Mouse (Mus musculus) cerebellum, postnatal 36 days (tissue): ENCODE results near the gene Slc16a1.
"Not testable (repeated sequence)": the region's sequence is repeated elsewhere in the genome, so short reads cannot be mapped to it uniquely, and the experiment has no call there.

ENCODE experiments used
- DNase-seq, 2 experiments: peaks; one replicate each; pipeline ENCODE4 v3.0.0; 2021 to 2022; ENCODE audit warnings: mixed read lengths in 2 of 2

Slc16a1 gene

DNA sequence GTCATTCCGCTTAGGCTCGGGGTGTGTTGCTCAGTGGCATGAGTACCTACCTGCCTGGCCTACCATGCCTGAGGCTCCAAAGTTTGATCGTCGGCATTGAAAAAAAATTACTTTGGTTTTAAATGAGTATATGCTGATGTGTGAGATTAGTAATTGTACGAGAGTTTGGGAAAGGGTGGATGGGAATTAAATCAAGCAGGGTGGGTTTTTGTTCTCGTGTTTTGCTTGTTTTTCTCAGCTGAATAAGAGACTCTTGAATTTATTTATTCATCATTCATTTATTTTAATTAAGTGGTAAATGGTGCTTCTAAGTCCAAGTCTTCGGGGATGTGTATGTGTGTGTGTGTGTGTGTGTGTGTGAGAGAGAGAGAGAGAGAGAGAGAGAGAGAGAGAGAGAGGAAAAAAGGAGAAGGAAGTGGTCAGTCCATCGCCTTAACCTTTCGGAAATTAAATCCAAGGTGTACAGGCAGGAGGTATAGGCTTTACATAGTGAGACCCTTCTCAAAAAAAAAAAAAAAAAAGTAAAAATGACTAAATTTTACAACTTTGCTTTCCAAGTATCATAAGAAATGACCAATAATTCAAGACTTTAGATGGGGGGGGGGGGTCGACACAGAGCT lies 1.4 kb downstream of the Slc16a1 start:
- no peak for DNase-seq

DNA sequence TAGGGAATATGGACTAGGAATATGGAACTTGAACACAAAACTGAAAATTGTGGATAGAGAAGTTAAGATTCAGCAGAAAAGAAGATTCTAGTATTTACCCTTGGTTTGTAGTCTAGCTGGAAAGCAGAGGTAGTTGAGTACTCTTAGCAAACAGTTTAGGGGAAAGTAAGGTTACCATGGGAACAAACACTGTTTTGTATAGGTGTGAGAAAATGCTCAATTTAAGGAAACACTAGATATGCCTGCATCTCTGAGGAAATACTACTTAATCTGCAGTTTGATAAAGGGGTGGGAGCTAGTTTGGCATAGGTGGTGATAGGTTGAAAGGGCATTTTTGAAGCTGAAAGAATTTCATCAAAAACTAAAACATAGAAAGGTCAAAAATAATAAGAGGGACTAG lies 2.4 kb downstream of the Slc16a1 start:
- no peak for DNase-seq

DNA sequence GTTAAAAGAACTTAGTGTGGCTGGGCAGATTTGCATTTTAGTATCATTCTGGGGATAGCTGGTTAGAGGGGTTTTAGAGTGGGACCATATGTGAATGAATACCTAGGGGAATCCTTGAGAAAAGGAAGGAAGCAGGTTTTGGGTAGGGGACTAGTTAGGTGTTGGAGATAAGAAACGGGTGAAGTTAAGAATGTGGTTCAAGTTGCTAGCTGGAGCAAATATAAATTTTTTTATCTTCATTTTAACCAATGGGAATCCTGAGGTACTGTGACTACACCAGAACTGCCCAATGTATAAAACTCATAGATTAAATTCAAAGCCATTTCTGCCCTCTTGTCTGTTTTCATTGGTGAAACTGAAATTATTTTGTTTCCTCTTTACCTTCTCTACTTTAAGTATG lies 2.8 kb downstream of the Slc16a1 start:
- no peak for DNase-seq

DNA sequence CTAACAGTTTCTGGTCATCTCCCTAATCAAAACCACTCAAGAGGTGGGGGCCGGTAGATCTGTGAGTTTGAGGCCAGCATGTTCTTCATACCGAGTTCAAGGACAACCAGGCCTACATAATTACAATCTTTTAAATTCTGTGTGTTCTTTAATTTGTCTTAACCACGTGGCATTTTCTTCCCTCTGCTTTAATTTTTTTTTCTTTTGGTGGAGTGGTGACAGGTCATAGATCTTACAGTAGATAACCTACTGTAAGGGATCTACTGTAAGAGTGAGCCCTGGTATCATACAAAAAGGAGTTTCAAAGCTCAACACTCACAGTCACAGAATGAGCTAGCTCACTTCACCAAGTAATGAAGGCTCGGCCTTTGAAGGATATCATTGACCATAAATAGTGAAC lies 4.6 kb downstream of the Slc16a1 start:
- DNase-seq, result no peak

DNA sequence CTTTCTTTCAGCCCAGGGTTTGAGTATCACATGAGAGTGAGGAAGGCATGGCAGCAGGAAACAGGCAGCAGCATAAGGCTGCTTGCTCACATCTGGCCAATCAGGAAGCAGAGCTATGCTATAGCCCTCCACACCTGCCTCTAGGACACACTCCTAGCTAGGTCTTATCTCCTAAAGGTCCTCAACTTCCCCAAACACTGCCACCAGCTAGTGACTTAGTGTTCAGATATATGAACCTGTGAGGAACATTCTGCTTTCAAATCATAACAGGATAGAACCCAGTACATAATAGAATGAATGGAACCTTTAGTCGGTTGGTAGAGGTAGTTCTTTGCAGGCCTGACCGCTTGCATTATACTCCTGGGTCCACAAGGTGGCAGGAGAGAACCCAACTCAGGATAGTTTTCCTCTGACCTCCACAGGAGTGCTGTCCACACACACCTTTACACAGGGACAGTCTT lies 5.4 kb downstream of the Slc16a1 start:
- peak; percentile 69 to 78 for DNase-seq

DNA sequence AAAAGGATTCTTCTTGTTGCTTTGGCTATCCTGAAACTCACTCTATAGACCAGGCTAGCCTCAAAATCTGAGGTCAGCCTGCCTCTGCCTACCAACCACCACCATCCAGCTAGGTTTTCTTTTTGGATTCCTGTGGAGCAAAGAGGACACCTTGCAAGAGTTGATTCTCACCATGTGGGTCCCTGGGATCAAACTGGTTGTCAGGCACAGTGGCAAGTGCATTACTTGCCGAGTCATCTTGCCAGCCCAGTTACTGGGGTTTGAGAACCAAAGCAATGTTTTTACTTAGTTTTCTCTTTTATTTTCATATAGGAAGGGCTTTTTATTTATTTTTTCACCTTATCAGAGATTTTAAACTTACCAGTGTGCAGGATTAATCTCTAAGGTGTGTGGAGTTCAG lies 5.9 kb downstream of the Slc16a1 start:
- no peak for DNase-seq

DNA sequence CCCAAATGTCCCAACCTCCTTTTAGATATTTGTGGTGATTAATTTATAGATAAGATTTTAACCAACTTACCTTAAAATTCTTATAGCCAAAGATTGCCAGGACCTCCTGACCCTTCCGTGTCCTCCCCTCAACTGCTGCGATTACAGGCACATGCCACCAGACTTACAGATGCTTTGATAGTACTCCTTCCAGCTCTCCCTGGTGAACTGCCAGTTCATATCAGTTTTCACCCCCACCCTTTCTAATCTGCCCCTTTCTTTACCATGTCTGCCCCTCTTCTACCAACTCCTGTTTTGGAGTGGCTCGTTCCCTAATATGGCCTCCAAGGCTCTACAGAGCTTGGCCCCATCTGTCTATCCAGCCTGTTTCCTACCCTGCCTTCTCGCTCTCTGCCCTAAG lies 15.8 kb downstream of the Slc16a1 start:
- DNase-seq, result no peak

DNA sequence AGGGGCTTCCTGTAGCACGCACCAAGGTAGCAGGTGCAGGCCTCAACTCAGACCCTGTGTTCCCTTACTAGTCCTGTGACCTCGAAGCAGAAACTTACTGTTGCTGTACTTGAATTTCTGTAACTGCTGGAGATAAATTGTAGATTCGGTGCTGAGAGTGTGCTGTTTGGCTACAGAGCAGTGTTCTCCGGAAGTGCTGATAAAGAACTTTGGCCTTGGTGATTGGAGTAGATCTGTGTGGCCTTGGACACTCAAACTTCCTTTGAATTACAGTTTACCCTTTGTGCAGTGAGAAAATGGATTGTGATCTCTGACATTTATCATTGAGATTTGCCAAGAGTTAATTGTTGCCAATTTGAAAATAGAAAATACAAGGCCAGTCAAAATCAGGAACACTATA lies 16.5 kb downstream of the Slc16a1 start:
- no peak for DNase-seq

DNA sequence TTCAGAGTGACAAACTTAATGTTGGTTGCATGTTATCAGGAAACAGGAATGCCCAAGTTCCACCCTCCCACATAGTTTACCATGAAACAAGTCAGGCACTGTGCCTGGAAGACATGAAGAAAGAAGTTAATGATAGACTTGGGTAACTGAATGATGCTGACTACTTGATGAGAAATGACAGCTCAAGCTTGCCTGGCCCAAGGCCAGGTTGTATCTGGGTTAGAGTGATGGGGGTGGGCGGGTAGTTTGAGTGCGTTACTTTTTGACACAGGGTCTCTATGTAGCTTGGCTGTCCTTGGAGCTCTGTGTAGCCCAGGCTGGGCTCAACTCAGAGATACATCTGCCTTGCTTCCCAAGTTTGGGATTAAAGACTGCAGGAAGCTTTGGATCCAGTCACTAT lies 20.2 kb downstream of the Slc16a1 start:
- no peak for DNase-seq

DNA sequence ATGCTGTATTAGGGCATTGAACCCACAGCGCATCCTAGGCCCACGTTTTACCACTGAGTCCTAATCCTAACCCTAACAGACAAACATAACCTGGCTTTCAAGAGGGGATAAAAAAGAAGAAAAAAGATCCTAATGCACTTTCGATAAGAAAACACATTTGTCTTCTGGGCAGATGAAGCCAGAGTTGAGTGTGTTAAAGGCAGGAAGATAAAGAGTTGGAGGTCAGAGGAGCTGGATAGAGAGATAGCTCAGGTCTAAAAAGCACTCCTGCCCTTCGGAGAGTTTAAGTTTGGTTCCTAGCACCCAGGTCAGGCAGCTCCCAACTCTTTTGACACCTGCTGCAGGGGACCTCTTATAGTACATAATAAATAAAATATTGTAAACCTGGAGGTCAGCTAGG lies 21.3 kb downstream of the Slc16a1 start:
- DNase-seq, result no peak

DNA sequence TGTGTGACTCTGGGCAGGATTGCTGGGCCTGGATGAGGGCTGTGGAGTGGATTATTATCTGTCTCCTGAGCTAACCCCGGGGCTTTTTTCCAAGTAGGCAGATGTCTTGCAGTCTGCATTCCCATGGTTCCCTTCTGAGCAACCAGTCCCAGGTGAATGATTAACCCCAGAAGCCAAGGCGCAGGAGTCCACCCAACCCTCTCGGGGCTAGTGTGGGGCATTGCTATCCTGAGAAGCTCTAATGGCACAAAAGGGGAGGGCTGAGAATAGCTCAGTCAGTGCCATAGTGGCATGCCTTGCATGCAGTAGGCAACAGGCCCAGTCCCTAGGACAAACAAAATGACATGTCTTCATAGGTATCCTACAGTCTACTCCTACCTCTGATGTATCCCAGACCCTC lies 22.1 kb downstream of the Slc16a1 start:
- peak in 1 of 2 experiments; percentile 30 for DNase-seq

DNA sequence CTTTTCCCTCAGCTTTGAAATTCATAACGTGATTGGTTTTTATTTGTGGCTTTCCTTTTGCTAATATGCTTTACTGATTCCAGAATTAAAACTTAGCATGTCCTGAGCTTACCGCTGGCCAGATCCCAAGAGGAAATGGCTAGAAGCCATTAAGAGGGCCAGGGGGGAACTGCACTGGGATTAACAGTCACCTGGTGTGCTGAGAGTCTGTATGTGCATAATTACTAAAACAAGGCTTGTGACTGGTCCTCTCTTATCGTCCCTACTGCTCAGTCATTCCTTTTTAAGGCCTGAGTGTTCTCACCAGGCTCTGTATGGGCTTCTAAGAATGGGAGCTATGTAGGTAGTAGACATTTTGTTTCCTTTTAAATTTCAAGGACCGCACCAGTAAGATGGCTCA lies 23.5 kb downstream of the Slc16a1 start:
- peak; percentile 31 to 36 for DNase-seq

DNA sequence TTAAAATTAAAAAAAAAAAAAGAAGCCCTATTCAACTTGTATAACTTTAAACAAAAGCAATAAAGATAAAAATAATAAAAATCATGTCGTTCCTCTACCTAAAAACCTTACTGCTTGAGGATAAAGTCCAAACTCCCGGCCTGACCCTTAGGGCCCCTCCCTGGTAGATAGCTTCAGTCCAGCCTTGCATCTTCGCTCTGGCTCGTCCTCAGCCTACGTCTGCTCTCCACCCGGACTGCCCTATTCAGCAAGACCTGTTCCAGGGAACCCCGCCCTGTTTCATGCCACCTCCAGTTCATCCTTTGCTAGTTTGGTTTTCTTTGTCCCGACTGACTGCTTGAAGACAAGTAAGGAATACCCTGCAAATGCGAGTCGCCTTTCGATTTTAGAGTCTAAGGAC lies 24.5 kb downstream of the Slc16a1 start:
- no peak for DNase-seq

DNA sequence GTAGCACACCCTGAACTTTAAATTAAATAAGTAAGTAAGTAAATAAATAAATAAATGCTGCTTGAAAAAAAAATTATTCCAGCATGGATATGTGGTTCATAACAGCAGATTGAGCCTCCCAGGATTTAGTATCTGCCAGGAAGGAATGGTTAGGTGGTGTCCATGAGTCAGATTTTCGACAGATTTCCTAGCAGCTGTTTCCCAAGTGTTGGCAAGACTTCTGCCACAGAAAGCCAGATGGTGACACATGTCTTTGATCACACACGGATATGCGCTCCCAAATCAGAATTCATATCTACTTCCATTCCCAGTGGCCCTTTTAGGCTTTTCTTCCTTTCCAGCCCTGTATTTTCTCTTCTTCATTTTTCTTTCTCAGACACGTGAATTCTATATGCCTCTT lies 28.5 kb downstream of the Slc16a1 start:
- no peak for DNase-seq

DNA sequence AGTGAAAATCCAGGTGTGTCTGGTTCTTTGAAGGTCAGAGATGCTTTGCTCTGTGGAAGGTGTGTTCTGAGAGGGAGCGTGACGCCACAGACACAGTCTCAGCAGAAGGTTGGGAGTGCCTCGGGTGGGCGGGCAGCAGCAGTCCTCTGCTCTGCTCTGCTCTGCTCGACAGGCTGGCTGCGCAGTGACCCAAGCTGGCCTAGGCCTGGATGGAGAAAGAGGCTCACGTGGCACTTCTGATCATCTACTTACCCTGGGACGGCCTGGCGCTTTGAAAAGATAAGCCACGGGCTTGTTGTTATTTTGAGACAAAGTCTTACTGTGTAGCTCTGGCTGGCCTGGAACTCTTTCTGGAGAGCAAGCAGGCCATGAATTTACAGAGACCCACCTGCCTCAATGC lies 29.0 kb downstream of the Slc16a1 start:
- DNase-seq, result no peak

DNA sequence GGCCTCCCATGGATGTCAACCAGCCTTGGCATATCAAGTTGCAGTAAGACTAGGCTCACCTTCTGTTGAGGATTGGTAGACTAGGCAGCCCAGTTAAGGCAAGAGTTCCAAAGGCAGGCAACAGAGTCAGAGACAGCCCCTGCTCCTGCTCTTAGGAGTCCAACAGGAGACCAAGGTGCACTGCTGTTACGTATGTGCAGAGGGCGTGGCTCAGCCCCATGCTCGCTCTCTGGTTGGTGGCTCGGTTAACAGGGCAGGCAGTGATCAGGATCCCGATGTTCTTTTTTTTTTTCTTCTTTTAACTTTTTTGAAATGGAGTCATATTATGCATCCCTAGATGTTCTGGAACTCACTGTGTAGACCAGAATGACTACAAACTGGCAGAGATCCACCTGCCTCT lies 30.5 kb downstream of the Slc16a1 start:
- no peak for DNase-seq

DNA sequence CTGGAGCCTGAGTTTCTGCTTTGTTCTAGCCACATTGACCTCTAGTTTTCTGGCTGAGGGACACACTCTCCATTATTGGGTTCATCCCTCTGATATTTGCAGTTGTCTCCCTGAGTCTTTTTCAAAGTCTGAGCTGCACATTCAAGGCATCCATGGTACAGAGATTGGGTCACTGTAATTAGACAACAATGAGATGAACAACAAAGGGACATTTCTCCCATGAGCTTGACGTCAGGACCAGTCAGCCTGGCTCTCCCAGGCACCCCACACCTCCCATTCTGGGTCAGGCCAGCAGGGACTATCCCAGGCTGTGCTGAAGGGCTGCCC lies 31.4 kb downstream of the Slc16a1 start:
- no peak for DNase-seq

DNA sequence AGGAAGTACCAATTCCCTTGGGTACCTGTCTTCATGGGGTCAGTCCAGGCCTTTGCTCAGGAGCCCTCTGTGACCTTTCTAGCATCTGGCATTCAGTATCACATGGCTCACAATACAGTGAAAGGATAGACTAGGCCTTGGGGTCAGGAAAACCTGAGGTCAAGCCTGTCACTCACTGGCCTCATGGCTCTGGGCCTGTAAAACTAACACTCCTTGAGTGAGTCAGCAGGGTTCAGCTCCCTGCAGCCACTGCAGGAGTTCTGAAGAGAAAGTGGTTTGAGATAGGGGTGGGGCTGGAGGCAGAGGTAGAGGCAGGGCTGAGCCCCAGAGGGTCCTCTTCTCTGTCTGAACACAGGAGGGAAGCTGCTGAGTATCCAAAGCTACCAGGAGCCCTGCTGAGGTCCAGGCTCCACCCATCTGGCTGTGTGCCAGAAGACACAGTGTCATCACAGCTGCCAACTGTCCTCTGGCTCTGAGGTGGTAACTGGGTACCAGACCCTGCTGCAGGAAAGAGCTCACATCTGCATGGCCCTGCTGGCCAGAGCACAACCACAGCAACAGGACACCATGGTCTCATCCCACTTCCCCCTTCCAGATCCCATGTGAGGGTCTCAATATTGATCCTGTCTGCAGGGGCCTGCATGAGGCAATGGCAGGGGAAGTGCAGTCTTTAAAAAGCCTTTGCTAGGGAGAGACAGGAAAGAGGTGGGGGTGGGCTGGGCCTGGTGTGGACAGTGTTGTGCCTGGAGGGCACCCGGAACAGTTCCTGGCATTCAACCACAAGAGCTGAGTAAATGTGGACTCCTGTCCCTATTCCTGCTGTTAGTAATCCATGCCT lies 31.9 kb downstream of the Slc16a1 start:
- DNase-seq, result not testable (repeated sequence)

DNA sequence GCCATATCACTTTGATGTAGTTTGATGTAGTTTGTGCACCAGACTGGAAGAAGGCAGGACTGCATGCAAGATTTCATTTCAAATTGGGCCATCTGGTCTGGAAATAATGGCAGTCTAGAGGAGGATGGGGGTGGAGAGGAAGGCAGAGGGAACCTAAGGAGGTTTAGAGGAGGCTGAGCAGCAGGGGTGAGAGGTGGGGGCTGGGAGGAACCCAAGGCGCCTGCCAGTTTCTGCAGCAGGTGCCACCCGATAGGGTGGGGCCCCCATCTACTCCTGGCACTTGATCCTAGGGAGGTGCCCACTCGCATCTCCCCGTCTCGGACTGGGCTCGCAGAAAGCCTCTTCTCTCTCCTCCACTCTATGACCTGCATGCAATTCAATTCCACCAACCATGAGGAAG lies 33.1 kb downstream of the Slc16a1 start:
- DNase-seq, result no peak

DNA sequence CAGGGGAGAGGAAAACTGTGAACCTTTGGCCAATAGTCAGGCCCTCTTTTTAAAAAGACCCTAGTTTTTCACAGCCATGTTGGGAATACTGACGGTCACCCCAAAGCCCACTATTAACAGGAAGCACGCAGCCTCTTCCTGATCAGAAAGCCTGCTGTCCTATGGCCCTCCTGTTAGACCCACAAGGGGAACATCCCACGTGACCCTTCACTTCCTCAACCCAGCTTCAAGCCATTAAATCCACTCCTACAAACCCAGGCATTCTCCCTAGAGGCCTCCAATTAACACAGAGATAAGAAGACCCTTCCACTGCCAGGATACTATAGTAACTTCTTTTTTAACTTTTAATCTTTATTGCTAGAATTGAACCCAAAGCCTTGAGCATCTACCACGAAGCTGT lies 33.6 kb downstream of the Slc16a1 start:
- DNase-seq, result no peak

DNA sequence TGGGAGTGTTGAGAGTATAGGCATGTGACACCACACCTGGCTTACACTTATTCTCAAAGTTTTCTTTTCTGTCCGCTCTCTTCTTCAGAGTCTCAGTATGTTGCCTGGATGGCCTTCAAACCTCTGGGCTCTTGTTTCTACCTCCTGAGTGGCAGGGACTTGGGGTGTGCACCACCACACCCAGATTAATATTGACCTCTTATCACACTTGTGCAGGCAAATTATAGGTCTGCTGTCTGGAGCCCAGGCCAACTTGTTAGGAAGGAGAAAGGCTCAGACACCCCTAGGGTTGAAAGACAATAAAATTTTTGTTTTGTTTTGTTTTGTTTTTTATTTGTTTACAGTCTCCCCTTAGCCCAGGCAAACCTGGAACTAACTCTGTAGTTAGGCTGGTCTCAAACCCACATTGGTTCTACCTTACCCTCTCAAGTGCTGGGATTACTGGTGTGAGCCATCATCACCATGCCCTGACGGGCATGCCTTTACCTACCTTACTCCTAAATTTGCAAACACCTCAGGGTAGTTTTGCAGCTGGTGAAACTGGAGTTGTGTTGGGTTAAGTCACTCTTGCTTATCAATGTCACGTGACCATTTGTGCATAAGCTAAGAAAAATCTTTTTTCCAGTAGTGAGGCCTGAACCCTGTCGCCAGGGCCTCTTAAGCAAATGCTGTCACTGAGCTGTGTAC lies 35.3 kb downstream of the Slc16a1 start:
- no peak for DNase-seq

DNA sequence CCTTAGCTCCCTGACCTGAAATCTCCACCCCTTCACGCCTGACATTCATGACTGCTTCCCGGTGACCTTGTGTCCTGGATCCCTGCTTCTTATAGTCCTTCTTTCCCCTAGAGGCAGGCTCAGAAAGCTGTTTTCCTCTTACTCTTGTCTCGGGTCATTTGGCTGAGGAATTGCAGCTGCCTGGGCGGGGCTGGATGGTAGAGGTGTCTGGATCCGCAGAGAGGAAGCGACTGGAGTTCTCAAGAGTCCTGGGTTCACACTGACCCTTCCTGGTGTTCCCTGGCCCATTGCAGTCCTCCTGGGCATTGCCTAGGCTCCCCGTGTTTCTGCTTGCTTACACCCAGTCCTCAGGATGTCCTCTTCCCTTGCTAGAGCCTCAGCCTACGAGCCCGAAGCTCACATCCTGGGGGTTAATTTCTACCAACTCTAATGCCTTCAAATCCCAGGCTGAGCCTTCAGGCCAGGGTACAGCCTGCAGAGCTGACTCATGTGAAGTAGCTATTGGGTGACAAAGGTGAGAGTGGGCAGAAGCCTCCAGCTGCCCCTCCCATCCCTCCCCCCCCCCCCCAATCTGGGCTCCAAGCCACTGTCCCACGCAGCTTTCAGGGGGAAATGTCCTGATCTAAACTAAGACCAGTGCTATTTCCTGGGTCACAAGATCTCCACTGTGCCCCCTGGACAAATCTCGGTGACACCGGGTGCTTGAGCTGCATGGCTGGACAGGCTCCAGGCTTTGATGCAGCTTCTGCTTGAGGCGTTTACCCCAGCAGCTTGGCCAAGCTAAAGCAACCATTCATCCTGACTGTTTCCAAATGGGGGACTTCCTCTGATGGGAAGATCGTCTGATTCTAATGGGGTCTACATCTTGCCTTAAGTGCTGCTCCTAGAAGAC lies 36.1 kb downstream of the Slc16a1 start:
- DNase-seq, result no peak

DNA sequence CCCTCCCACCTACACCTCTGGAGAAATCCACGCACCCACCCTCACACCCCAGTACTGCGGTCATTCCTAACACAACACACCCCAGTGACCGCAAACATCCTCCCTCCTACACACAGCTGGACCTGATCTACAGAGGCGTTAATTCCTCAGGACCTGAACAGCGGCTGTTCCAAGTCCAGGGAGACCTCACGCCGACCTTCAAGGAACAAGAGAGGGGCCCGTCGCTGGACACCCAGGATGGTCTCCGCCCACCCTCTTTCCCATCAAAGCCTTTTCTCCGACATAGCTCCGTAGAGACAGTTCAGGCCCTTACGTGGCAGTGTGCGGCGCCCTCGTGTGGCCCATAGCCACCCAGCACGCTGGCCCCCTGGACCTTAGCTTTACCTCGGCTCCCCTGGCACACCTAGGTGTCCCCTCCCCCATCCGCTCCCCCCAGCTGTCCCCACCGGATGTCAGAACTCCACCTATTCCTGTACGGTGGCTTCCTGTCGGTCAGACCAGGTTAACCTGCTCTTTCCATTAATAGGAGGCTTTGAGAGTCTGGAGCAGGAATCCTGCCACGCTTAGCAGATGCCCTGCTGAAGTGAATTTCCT lies 36.9 kb downstream of the Slc16a1 start:
- peak; percentile 83 to 86 for DNase-seq
